Mouse (Mus musculus) stomach, postnatal 0 days (tissue): ENCODE data around the gene Aktip. TPM values are rescaled to one million over a fixed set of nuclear protein-coding genes. Genes with fewer than 3 reads are reported as not detected.
A peak's percentile ranks its signal among the peaks of the same experiment; 100 is the strongest.

Experiments
- ATAC-seq: fragments of 200-750 bp; cut with Nextera tagmentation; 2 replicates; pipeline ENCODE4 v1.8.0; 2017; ENCODE audit not compliant: low FRiP score, low TSS enrichment
- DNase-seq: peaks from one replicate; pipeline ENCODE4 v3.0.0-alpha.2; 2016; ENCODE audit warnings: low spot score
- H3K27ac ChIP-seq: fragments of 300-500 bp; sonication (generic); replicated peaks from 2 replicates; pipeline ENCODE4 v1.5.1; 2014; ENCODE audit warnings: mild to moderate bottlenecking, control low read depth
- H3K27me3 ChIP-seq: fragments of 300-500 bp; sonication (generic); 2 replicates; pipeline ENCODE4 v1.6.1; 2014; ENCODE audit warnings: low read length; ENCODE audit not compliant: control insufficient read depth, insufficient read depth
- H3K36me3 ChIP-seq: fragments of 300-500 bp; sonication (generic); 2 replicates; pipeline ENCODE4 v1.6.1; 2014; ENCODE audit warnings: low read length, mixed read lengths; ENCODE audit not compliant: control insufficient read depth, insufficient read depth
- H3K4me1 ChIP-seq: fragments of 300-500 bp; sonication (generic); replicated peaks from 2 replicates; pipeline ENCODE4 v1.6.1; 2014; ENCODE audit warnings: antibody characterized with exemption; ENCODE audit not compliant: control insufficient read depth, insufficient read depth
- H3K4me2 ChIP-seq: fragments of 300-500 bp; sonication (generic); replicated peaks from 2 replicates; pipeline ENCODE4 v1.6.1; 2014; ENCODE audit warnings: low read depth, mild to moderate bottlenecking, control low read depth, moderate library complexity
- H3K4me3 ChIP-seq: fragments of 300-500 bp; sonication (generic); 2 replicates; pipeline ENCODE4 v1.5.1; 2014; ENCODE audit warnings: low read depth, low read length, control low read depth
- H3K9ac ChIP-seq: fragments of 300-500 bp; sonication (generic); 2 replicates; pipeline ENCODE4 v1.6.1; 2014; ENCODE audit warnings: mild to moderate bottlenecking, low read length, control low read depth, mixed read lengths
- H3K9me3 ChIP-seq: fragments of 300-500 bp; sonication (generic); 2 replicates; pipeline ENCODE4 v1.6.1; 2016; ENCODE audit warnings: low read length; ENCODE audit not compliant: control insufficient read depth
- CTCF ChIP-seq: IDR thresholded peaks from 2 replicates; pipeline ENCODE4 v1.5.1; 2016; ENCODE audit warnings: antibody characterized with exemption, low read depth, mild to moderate bottlenecking, moderate library complexity
- EP300 ChIP-seq: optimal IDR thresholded peaks from 2 replicates; pipeline ENCODE3; 2016; ENCODE audit warnings: antibody characterized with exemption
- WGBS: fragments of 180-500 bp; shearing (Covaris S2); extraction: QIAGEN DNeasy Blood & Tissue Kit; methylation state at CpG from one replicate; pipeline ENCODE4 v1.1.7; 2014; 5-methylcytosine and 5-hydroxymethylcytosine counted together
- polyA plus RNA-seq: library from polyadenylated mRNA; unstranded; fragments of >200 nt; fragmentation: Nextera tagmentation; extraction: Ambion mirVana; gene quantifications from 2 replicates; pipeline ENCODE4 v1.2.1, GENCODE M21; 2015

Gene Aktip
- polyA plus RNA-seq, 1 experiment from 2014 or later: 42.2 TPM

DNA sequence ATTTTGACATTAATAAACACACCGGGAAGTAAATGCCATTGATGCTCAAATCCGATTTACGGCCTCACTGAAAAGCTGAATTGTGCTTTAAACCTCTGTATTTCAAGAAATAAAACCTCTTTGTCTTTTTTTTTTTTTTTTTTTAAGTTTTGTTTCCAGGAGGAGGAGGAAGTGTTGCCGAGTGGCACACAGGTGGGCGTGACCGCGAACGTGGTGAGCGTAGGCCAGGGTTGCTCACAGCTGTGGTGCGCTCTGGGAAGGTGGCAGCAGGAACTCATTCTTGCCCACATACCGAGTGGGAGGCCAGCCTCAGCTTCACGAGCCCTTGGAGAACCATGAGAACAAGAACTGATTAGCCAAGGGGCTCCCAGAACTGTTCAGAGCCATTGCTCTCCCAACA, 13.4 kb downstream of the Aktip start:
- 66% methylated on average over 12 of the region's 12 CpGs for whole genome bisulfite sequencing
- DNase-seq (no peak), ATAC-seq (no peak)
- Histone ChIP-seq H3K27ac (no peak overlapping the region), H3K4me1 (no peaks in the 10 kb centered on the region), H3K4me3 (no peak overlapping the region), H3K9ac (no peak overlapping the region), H3K9me3 (no peaks in the 10 kb centered on the region), H3K36me3 (no peaks in the 10 kb centered on the region), H3K27me3 (no peaks in the 10 kb centered on the region), H3K4me2 (no peak overlapping the region)
- TF ChIP-seq CTCF: no peak
- no peak for TF ChIP-seq EP300

DNA sequence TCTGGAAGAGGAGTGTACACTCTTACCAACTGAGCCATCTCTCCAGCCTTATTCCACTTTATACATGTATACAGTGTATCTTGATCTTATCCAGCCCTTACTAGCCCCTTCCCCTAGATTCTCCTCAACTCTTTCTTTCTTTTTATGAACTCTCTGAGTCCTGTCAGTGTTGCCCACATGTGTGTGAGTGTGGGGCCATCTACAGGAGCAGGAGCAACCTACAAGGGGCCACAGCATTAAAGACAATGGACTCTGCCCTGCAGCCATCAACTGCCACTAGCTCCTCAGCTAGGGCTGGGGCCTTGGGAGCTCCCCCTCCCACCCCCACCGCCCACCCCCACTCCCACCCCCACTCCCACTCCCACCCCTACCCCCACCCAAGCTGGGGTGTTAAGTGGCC, 22.1 kb downstream of the Aktip start:
- no peak overlapping the region for H3K4me2 ChIP-seq
- no peak overlapping the region for H3K27ac ChIP-seq
- no peak for ATAC-seq
- TF ChIP-seq EP300 (no peak), CTCF (peak; percentile 45)
- no peak overlapping the region for H3K9ac ChIP-seq
- no peaks in the 10 kb centered on the region for H3K4me1 ChIP-seq
- no peaks in the 10 kb centered on the region for H3K9me3 ChIP-seq
- H3K27me3 ChIP-seq: no peaks in the 10 kb centered on the region
- 71% methylated on average over 1 of the region's 1 CpGs for WGBS
- H3K36me3 ChIP-seq: no peaks in the 10 kb centered on the region
- no peak overlapping the region for H3K4me3 ChIP-seq
- DNase-seq: no peak

DNA sequence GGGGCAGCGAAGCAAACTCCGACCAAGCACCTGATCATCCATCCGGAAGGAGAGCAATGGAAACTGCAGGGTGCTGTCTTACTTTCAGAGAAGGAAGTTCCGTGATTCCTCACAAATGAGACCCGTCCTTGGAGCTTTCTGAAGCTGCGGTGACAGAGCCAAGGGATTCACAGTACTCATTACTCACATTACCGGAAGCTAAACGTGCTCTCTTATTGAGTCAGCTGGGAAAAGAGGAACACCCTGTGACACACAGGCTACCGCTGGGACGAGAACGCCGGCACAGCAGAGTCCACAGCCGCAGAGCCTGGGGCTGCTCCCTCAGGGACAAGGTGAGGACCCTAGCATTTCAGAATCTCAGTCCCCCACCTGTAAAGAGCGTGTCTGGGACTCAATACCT, 23.6 kb downstream of the Aktip start:
- H3K9ac ChIP-seq: no peak overlapping the region
- WGBS: 64% methylated on average over 14 of the region's 14 CpGs
- TF ChIP-seq CTCF (no peak), EP300 (no peak)
- H3K27me3 ChIP-seq: no peaks in the 10 kb centered on the region
- no peak overlapping the region for H3K4me3 ChIP-seq
- no peaks in the 10 kb centered on the region for H3K36me3 ChIP-seq
- DNase-seq (no peak), ATAC-seq (no peak)
- no peaks in the 10 kb centered on the region for H3K4me1 ChIP-seq
- no peak overlapping the region for H3K27ac ChIP-seq
- H3K9me3 ChIP-seq: no peaks in the 10 kb centered on the region
- no peak overlapping the region for H3K4me2 ChIP-seq

DNA sequence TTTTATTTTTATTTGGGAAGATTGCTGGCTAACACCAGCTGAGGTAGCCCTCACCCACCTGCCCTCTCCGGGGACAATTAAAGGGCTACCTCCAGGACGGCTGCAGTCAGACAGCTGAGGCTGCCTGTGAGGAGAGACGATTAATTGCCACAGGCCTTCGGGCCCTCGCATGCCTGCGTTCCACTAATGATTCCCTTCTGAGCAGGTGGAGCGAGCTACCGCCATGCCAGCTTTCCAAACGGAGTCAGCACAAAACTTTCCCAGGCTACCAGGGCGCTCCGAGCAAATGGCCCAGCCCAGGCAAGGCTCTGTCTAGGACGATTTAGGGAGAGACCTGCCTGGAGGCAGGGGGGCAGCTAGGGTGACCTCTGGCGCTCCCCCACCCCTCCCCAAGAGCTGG, 28.2 kb downstream of the Aktip start:
- Histone ChIP-seq H3K9me3 (no peaks in the 10 kb centered on the region), H3K4me2 (no peak overlapping the region), H3K9ac (no peak overlapping the region), H3K4me1 (no peaks in the 10 kb centered on the region), H3K27me3 (no peaks in the 10 kb centered on the region), H3K4me3 (no peak overlapping the region), H3K27ac (no peak overlapping the region), H3K36me3 (no peaks in the 10 kb centered on the region)
- TF ChIP-seq EP300 (no peak), CTCF (no peak)
- DNase-seq (no peak), ATAC-seq (no peak)
- 44% methylated on average over 13 of the region's 13 CpGs for WGBS

DNA sequence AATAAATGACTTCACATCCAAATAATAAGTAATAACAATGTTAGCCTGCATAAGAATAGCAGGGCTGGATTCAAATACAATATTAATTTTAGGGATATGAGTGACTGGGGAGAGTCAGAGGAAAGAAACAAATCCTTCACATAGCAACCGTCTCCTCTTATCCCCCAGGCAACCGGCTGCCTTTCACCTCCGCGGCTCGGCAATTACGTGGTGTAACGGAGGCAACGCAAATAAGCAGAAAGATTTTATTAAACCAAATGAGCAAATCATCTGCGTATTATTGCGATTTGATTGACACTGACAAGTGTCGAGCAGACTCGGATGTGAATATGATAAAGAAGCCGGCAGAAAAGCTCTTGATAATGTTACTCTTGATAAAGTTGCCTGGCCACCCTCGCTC, 28.9 kb downstream of the Aktip start:
- TF ChIP-seq EP300 (no peak), CTCF (no peak)
- DNase-seq: no peak
- Histone ChIP-seq H3K9ac (no peak overlapping the region), H3K36me3 (no peaks in the 10 kb centered on the region), H3K27me3 (no peaks in the 10 kb centered on the region), H3K4me1 (no peaks in the 10 kb centered on the region), H3K27ac (no peak overlapping the region), H3K4me3 (no peak overlapping the region), H3K9me3 (no peaks in the 10 kb centered on the region), H3K4me2 (no peak overlapping the region)
- no peak for ATAC-seq
- 57% methylated on average over 14 of the region's 14 CpGs for WGBS

DNA sequence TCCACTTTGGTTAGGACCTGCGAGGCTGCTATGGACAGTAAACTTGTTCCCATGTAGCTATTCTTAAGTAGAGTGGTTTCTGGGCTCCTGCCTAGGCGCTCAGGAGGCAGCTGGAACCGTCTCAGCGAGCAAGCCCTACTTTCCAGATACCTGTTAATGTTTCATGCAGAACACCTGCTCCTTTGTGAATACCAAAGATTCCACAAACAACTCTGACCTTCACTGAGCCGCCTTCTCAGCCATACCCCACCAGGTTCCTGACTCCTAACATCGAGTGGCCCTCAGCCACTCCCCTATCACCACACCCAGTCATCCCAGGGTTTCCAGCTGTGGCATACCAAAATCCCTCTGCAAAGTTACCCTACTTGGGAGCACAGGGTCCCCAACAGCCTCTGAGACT, 29.6 kb downstream of the Aktip start:
- Histone ChIP-seq H3K9ac (no peak overlapping the region), H3K27me3 (no peaks in the 10 kb centered on the region), H3K4me3 (no peak overlapping the region), H3K36me3 (no peaks in the 10 kb centered on the region), H3K9me3 (no peaks in the 10 kb centered on the region), H3K4me1 (no peaks in the 10 kb centered on the region), H3K27ac (no peak overlapping the region), H3K4me2 (no peak overlapping the region)
- no peak for DNase-seq
- WGBS: 54% methylated on average over 6 of the region's 6 CpGs
- ATAC-seq: no peak
- TF ChIP-seq CTCF (no peak), EP300 (no peak)
